Mouse (Mus musculus): ENCODE measurements around the gene Cog1. TPM values are rescaled to one million over a fixed set of nuclear protein-coding genes. Genes with fewer than 3 reads are reported as not detected.

Gene Cog1
- total RNA-seq, 1 experiment: 19.1 TPM

- no peak for DNase-seq (ENCODE audit: low read depth, low spot score)
These were observed 34.5 kb upstream of the Cog1 start for GRCm38 (mm10) chr11:113614476-113614875.

GRCm38 (mm10) chr11:113617132-113617911 is 31.6 kb upstream of the Cog1 start:
- in situ Hi-C loops (cut with MboI; ENCODE audit: low sequenced_read_pairs in 2 of 2, unreplicated experiment in 2 of 2): loop anchor here in 1 of 2 experiments (10.0 kb wide), 1 partner anchor 123 kb away; no protein-coding TSS in a partner anchor
- peaks cover 0 to 18% of the 10 kb centered on the region in 2 experiments; a peak in 2 of 4 replicates for H3K4me1 ChIP-seq (ENCODE audit: control insufficient read depth in 2 of 2, insufficient read depth in 2 of 2, low read length in 2 of 2, poor library complexity in 1 of 2)
- peak; percentile 83 for DNase-seq (ENCODE audit: low read depth, low spot score)
- no peak overlapping the region for H3K9ac ChIP-seq (ENCODE audit: insufficient read depth, low read depth, low read length, poor library complexity, severe bottlenecking)
- H3K9me3 ChIP-seq (ENCODE audit: control insufficient read depth, insufficient read depth, low read depth, low read length): no peaks in the 10 kb centered on the region
- no peak overlapping the region for H3K4me3 ChIP-seq (ENCODE audit: insufficient read depth in 1 of 2, low read depth in 1 of 2, low read length in 2 of 2, poor library complexity in 1 of 2, severe bottlenecking in 1 of 2)
- no peaks in the 10 kb centered on the region for H3K36me3 ChIP-seq (ENCODE audit: control insufficient read depth, insufficient read depth, low read length, poor library complexity, severe bottlenecking)
- H3K27ac ChIP-seq (ENCODE audit: insufficient read depth, low read depth, low read length, poor library complexity, severe bottlenecking): 0 out of 2 replicates have a peak overlapping the region, but pooled peaks have one; percentile 12
- no peak for TF ChIP-seq CHD2 (IDR thresholded peaks at IDR 0.05; ENCODE audit: low read depth, low read length)
- no peak for TF ChIP-seq ZNF384 (IDR thresholded peaks at IDR 0.05; ENCODE audit: low read depth, low read length)
- no peak for TF ChIP-seq MAFK (IDR thresholded peaks at IDR 0.05; ENCODE audit: insufficient read depth, low read depth, low read length)
- TF ChIP-seq HCFC1 (IDR thresholded peaks at IDR 0.05; ENCODE audit: borderline replicate concordance, insufficient read depth, low read length): no peak
- no peak for TF ChIP-seq ZC3H11A (IDR thresholded peaks at IDR 0.05; ENCODE audit: borderline replicate concordance, low read depth, low read length)

More at GRCm38 (mm10) chr11:113614476-113614875, 34.5 kb upstream of the Cog1 start:
- TF ChIP-seq HCFC1 (IDR thresholded peaks at IDR 0.05; ENCODE audit: borderline replicate concordance, insufficient read depth, low read length): no peak
- TF ChIP-seq ZNF384 (IDR thresholded peaks at IDR 0.05; ENCODE audit: low read depth, low read length): no peak
- TF ChIP-seq CHD2 (IDR thresholded peaks at IDR 0.05; ENCODE audit: low read depth, low read length): no peak
- TF ChIP-seq MAFK (IDR thresholded peaks at IDR 0.05; ENCODE audit: insufficient read depth, low read depth, low read length): no peak
- TF ChIP-seq ZC3H11A (IDR thresholded peaks at IDR 0.05; ENCODE audit: borderline replicate concordance, low read depth, low read length): no peak
- H3K4me3 ChIP-seq (ENCODE audit: insufficient read depth in 1 of 2, low read depth in 1 of 2, low read length in 2 of 2, poor library complexity in 1 of 2, severe bottlenecking in 1 of 2): no peak overlapping the region
- H3K36me3 ChIP-seq (ENCODE audit: control insufficient read depth, insufficient read depth, low read length, poor library complexity, severe bottlenecking): no peaks in the 10 kb centered on the region
- no peak overlapping the region for H3K27ac ChIP-seq (ENCODE audit: insufficient read depth, low read depth, low read length, poor library complexity, severe bottlenecking)
- in situ Hi-C loops (cut with MboI; ENCODE audit: low sequenced_read_pairs in 2 of 2, unreplicated experiment in 2 of 2): loop anchor here in 1 of 2 experiments (10.0 kb wide), 1 partner anchor 120 kb away; no protein-coding TSS in a partner anchor
- no peak overlapping the region for H3K9ac ChIP-seq (ENCODE audit: insufficient read depth, low read depth, low read length, poor library complexity, severe bottlenecking)
- H3K9me3 ChIP-seq (ENCODE audit: control insufficient read depth, insufficient read depth, low read depth, low read length): no peaks in the 10 kb centered on the region
- H3K4me1 ChIP-seq (ENCODE audit: control insufficient read depth in 2 of 2, insufficient read depth in 2 of 2, low read length in 2 of 2, poor library complexity in 1 of 2): peaks cover 0 to 19% of the 10 kb centered on the region in 2 experiments; a peak in 2 of 4 replicates

GRCm38 (mm10) chr11:113618303-113618671 is 30.7 kb upstream of the Cog1 start:
- in situ Hi-C loops (cut with MboI; ENCODE audit: low sequenced_read_pairs in 2 of 2, unreplicated experiment in 2 of 2): loop anchor here in 1 of 2 experiments (10.0 kb wide), 1 partner anchor 123 kb away; no protein-coding TSS in a partner anchor
- peak overlapping the region; percentile 59 to 61; a peak in 2 of 4 replicates for H3K4me3 ChIP-seq (ENCODE audit: insufficient read depth in 1 of 2, low read depth in 1 of 2, low read length in 2 of 2, poor library complexity in 1 of 2, severe bottlenecking in 1 of 2)
- no peak overlapping the region for H3K9ac ChIP-seq (ENCODE audit: insufficient read depth, low read depth, low read length, poor library complexity, severe bottlenecking)
- no peak for TF ChIP-seq ZC3H11A (IDR thresholded peaks at IDR 0.05; ENCODE audit: borderline replicate concordance, low read depth, low read length)
- TF ChIP-seq CHD2 (IDR thresholded peaks at IDR 0.05; ENCODE audit: low read depth, low read length): no peak
- TF ChIP-seq ZNF384 (IDR thresholded peaks at IDR 0.05; ENCODE audit: low read depth, low read length): no peak
- TF ChIP-seq MAFK (IDR thresholded peaks at IDR 0.05; ENCODE audit: insufficient read depth, low read depth, low read length): no peak
- TF ChIP-seq HCFC1 (IDR thresholded peaks at IDR 0.05; ENCODE audit: borderline replicate concordance, insufficient read depth, low read length): no peak
- no peak for DNase-seq (ENCODE audit: low read depth, low spot score)
- H3K9me3 ChIP-seq (ENCODE audit: control insufficient read depth, insufficient read depth, low read depth, low read length): no peaks in the 10 kb centered on the region
- H3K27ac ChIP-seq (ENCODE audit: insufficient read depth, low read depth, low read length, poor library complexity, severe bottlenecking): no peak overlapping the region
- no peaks in the 10 kb centered on the region for H3K36me3 ChIP-seq (ENCODE audit: control insufficient read depth, insufficient read depth, low read length, poor library complexity, severe bottlenecking)
- H3K4me1 ChIP-seq (ENCODE audit: control insufficient read depth in 2 of 2, insufficient read depth in 2 of 2, low read length in 2 of 2, poor library complexity in 1 of 2): peaks cover 0 to 18% of the 10 kb centered on the region in 2 experiments; a peak in 2 of 4 replicates

GRCm38 (mm10) chr11:113618672-113619419 is 30.1 kb upstream of the Cog1 start, which contains the start of gene Sstr2:
Gene Sstr2 (plus strand): TSS chr11:113619342.
- no peaks in the 10 kb centered on the region for H3K9me3 ChIP-seq (ENCODE audit: control insufficient read depth, insufficient read depth, low read depth, low read length)
- TF ChIP-seq MAFK (IDR thresholded peaks at IDR 0.05; ENCODE audit: insufficient read depth, low read depth, low read length) (no peak), ZC3H11A (IDR thresholded peaks at IDR 0.05; ENCODE audit: borderline replicate concordance, low read depth, low read length) (no peak), HCFC1 (IDR thresholded peaks at IDR 0.05; ENCODE audit: borderline replicate concordance, insufficient read depth, low read length) (no peak), CHD2 (IDR thresholded peaks at IDR 0.05; ENCODE audit: low read depth, low read length) (no peak), ZNF384 (IDR thresholded peaks at IDR 0.05; ENCODE audit: low read depth, low read length) (no peak)
- no peaks in the 10 kb centered on the region for H3K36me3 ChIP-seq (ENCODE audit: control insufficient read depth, insufficient read depth, low read length, poor library complexity, severe bottlenecking)
- no peak within 1 kb of the TSS for H3K27ac ChIP-seq (ENCODE audit: insufficient read depth, low read depth, low read length, poor library complexity, severe bottlenecking)
- DNase-seq (ENCODE audit: low read depth, low spot score): peak; percentile 54
- peak within 1 kb of the TSS; percentile 56; the same call in 1 of the 2 replicates for H3K9ac ChIP-seq (ENCODE audit: insufficient read depth, low read depth, low read length, poor library complexity, severe bottlenecking)
- in situ Hi-C loops (cut with MboI; ENCODE audit: low sequenced_read_pairs in 2 of 2, unreplicated experiment in 2 of 2): loop anchor here in 1 of 2 experiments (10.0 kb wide), 1 partner anchor 124 kb away; no protein-coding TSS in a partner anchor
- H3K4me3 ChIP-seq (ENCODE audit: insufficient read depth in 1 of 2, low read depth in 1 of 2, low read length in 2 of 2, poor library complexity in 1 of 2, severe bottlenecking in 1 of 2): peak within 1 kb of the TSS; percentile 59 to 61
- peaks cover 0 to 14% of the 10 kb centered on the region in 2 experiments; a peak in 2 of 4 replicates for H3K4me1 ChIP-seq (ENCODE audit: control insufficient read depth in 2 of 2, insufficient read depth in 2 of 2, low read length in 2 of 2, poor library complexity in 1 of 2)
